31 mouse cellular contexts compared by ENCODE assay signal in the genomic region with DNA sequence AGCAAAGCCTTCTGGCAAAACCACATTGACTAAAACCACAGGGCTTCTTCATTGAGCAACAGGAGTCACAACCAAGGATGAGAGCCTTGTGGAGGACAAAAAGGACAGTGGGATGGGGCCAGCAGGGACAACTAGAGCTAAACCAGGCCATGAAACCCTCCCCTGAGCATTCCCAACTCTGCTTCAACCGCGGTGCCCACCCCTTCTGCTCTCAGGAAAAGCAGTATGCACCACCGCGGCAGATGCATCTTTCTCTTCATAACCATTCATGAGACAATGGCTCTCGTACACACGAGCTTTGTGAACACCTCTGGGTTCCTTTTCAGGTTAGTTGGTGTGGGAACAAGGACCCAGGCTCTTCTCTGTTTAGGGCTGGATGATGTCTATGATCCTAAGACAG.
DNase-seq lines count a peak whose midpoint lies in the region; ATAC-seq lines count a peak whose summit lies in the region.
"Had no signal": no experiment of that assay in that cellular context is flagged by ENCODE, and none has a peak within 500 bp of the region (broad histone marks: within the 10 kb centered on the region; RNA-seq: fewer than 3 reads in every experiment).

No protein-coding gene starts in this region.

- no peak for ATAC-seq in embryonic facial prominence, embryonic 15.5 days (ENCODE audit: insufficient number of reproducible peaks, low FRiP score, low TSS enrichment, low read depth)
- ATAC-seq in lung, embryonic 16.5 days (ENCODE audit: low read depth): no peak
- ATAC-seq: activated CD4-positive, CD25-positive, alpha-beta regulatory T cell, adult 4 months; forebrain, embryonic 16.5 days; hindbrain, embryonic 16.5 days; liver, embryonic 12.5 days; liver, postnatal 0 days; midbrain, embryonic 15.5 days had no signal

- no peak for DNase-seq in embryonic facial prominence, embryonic 10.5 days (ENCODE audit: low spot score)
- no peak for DNase-seq in lung, postnatal 14 days
- peak; percentile 62 for DNase-seq in thymus, postnatal 0 days (ENCODE audit: low spot score)
- DNase-seq in thymus, postnatal 10 days (ENCODE audit: low spot score in 2 of 2): no peak
- DNase-seq in left cerebral cortex, adult 18-20 months (ENCODE audit: low spot score in 2 of 2): no peak
- no peak for DNase-seq in right cerebral cortex, adult 2 months (ENCODE audit: low spot score in 2 of 2)
- DNase-seq: adrenal gland, adult 2 months; adrenal gland, postnatal 36 days; cerebellum, adult 18-20 months; cerebellum, postnatal 14 days; heart, postnatal 14 days; kidney, adult 18-20 months; kidney, postnatal 25 days; liver, postnatal 0 days; lung, postnatal 36 days; right cerebral cortex, adult 18-20 months; right cerebral cortex, postnatal 4 days had no signal

- peak overlapping the region; percentile 55; the same call in 1 of the 2 replicates for H3K27ac ChIP-seq in embryonic facial prominence, embryonic 15.5 days (replicated peaks)
- no peak overlapping the region; the same call in 1 of the 2 replicates for H3K27ac ChIP-seq in embryonic facial prominence, embryonic 10.5 days (replicated peaks)
- H3K27ac ChIP-seq in lung, embryonic 16.5 days (ENCODE audit: low read length): peak overlapping the region; percentile 86; the same call in 1 of the 2 replicates
- H3K27ac ChIP-seq: hindbrain, embryonic 10.5 days; kidney, embryonic 15.5 days; left cerebral cortex, adult 2 months; limb, embryonic 13.5 days; liver, embryonic 12.5 days; midbrain, embryonic 15.5 days; neural tube, embryonic 12.5 days had no signal

- no peak overlapping the region for H3K4me3 ChIP-seq in embryonic facial prominence, embryonic 15.5 days (replicated peaks)
- no peak overlapping the region for H3K4me3 ChIP-seq in embryonic facial prominence, embryonic 10.5 days
- H3K4me3 ChIP-seq in lung, embryonic 16.5 days (ENCODE audit: low read length): no peak overlapping the region
- H3K4me3 ChIP-seq: hindbrain, embryonic 10.5 days; kidney, embryonic 15.5 days; left cerebral cortex, adult 2 months; limb, embryonic 13.5 days; liver, embryonic 12.5 days; megakaryocyte, embryonic 14.5 days; midbrain, embryonic 15.5 days; neural tube, embryonic 12.5 days had no signal

- no peak overlapping the region for H3K4me2 ChIP-seq in embryonic facial prominence, embryonic 15.5 days (replicated peaks)
- H3K4me2 ChIP-seq in lung, embryonic 16.5 days (ENCODE audit: low read depth, low read length): no peak overlapping the region
- H3K4me2 ChIP-seq: kidney, embryonic 15.5 days; limb, embryonic 13.5 days; liver, embryonic 12.5 days; midbrain, embryonic 15.5 days; neural tube, embryonic 12.5 days had no signal

- H3K9ac ChIP-seq in embryonic facial prominence, embryonic 15.5 days: no peak overlapping the region
- no peak overlapping the region for H3K9ac ChIP-seq in lung, embryonic 16.5 days (ENCODE audit: low read length)
- H3K9ac ChIP-seq: kidney, embryonic 15.5 days; limb, embryonic 13.5 days; liver, embryonic 12.5 days; liver, postnatal 0 days; midbrain, embryonic 15.5 days; neural tube, embryonic 12.5 days had no signal

- H3K9me3 ChIP-seq in embryonic facial prominence, embryonic 15.5 days (replicated peaks): no peaks in the 10 kb centered on the region
- no peaks in the 10 kb centered on the region for H3K9me3 ChIP-seq in embryonic facial prominence, embryonic 10.5 days
- H3K9me3 ChIP-seq in lung, embryonic 16.5 days (ENCODE audit: control insufficient read depth, low read length): no peaks in the 10 kb centered on the region
- H3K9me3 ChIP-seq: hindbrain, embryonic 10.5 days; kidney, embryonic 15.5 days; limb, embryonic 13.5 days; liver, embryonic 12.5 days; midbrain, embryonic 15.5 days; neural tube, embryonic 12.5 days had no signal

- H3K4me1 ChIP-seq in embryonic facial prominence, embryonic 15.5 days: peaks cover 31% of the 10 kb centered on the region
- peaks cover 28% of the 10 kb centered on the region for H3K4me1 ChIP-seq in embryonic facial prominence, embryonic 10.5 days
- peaks cover 20% of the 10 kb centered on the region for H3K4me1 ChIP-seq in lung, embryonic 16.5 days (replicated peaks; ENCODE audit: control insufficient read depth, insufficient read depth, low read length)
- H3K4me1 ChIP-seq: liver, embryonic 12.5 days had no signal

- H3K27me3 ChIP-seq in embryonic facial prominence, embryonic 15.5 days: no peaks in the 10 kb centered on the region
- H3K27me3 ChIP-seq in embryonic facial prominence, embryonic 10.5 days (replicated peaks; ENCODE audit: low read depth, poor library complexity, severe bottlenecking): peaks cover 17% of the 10 kb centered on the region; the same call in 1 of the 2 replicates
- H3K27me3 ChIP-seq in lung, embryonic 16.5 days (ENCODE audit: control insufficient read depth, insufficient read depth, low read depth, low read length): no peaks in the 10 kb centered on the region
- H3K27me3 ChIP-seq: CH12.LX; kidney, embryonic 15.5 days; limb, embryonic 13.5 days; midbrain, embryonic 15.5 days had no signal

- WGBS in embryonic facial prominence, embryonic 15.5 days: 90% methylated on average over 6 of the region's 6 CpGs
- WGBS in embryonic facial prominence, embryonic 10.5 days: 95% methylated on average over 6 of the region's 6 CpGs
- WGBS in lung, embryonic 16.5 days: 91% methylated on average over 6 of the region's 6 CpGs

- H3K36me3 ChIP-seq in embryonic facial prominence, embryonic 15.5 days: no peaks in the 10 kb centered on the region
- no peaks in the 10 kb centered on the region for H3K36me3 ChIP-seq in embryonic facial prominence, embryonic 10.5 days (replicated peaks)
- H3K36me3 ChIP-seq in lung, embryonic 16.5 days (ENCODE audit: control insufficient read depth, insufficient read depth, low read length): no peaks in the 10 kb centered on the region
- H3K36me3 ChIP-seq: hindbrain, embryonic 10.5 days; kidney, embryonic 15.5 days; limb, embryonic 13.5 days; liver, embryonic 12.5 days; midbrain, embryonic 15.5 days; neural tube, embryonic 12.5 days had no signal
